Mouse (Mus musculus) c-Kit-positive CD71-positive TER-119-negative erythroid progenitor cells, embryonic 14.5 days (primary cell): ENCODE data around the gene Hsd17b14.
A peak's percentile ranks its signal among the peaks of the same experiment; 100 is the strongest.

Experiments used
- DNase-seq: peaks from one replicate; pipeline ENCODE4 v3.0.0-alpha.2; 2013; ENCODE audit warnings: low read depth

Gene Hsd17b14

DNA sequence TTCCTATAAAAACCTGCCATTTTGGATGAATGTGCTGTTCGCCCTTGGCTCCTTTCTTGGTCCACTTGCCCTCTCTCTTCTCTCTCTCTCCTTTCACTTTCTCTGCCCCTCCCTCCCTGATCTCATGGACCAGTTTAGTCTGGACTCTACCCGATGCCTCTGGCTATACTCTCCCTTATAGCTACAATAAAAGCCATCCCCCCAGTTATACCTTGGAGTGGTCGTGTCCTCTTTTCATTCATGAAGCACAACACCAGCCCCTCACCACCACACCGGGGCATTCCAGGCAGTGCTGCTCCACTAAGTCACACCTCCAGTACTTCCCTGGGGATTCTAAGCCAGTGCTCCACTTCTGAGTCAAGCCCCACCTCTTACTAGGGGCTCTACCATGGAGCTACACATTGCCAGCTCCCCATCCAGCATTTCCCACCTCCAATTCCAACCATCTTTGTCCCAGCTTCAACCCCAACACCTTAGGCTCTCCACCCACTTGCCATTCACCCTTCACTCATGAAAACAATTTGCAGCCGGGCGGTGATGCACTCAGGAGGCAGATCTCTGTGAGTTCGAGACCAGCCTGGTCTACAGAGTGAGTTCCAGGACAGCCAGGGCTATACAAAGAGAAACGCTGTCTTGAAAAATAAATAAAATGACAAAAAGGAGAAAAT lies 12.6 kb downstream of the Hsd17b14 start:
- no peak for DNase-seq

DNA sequence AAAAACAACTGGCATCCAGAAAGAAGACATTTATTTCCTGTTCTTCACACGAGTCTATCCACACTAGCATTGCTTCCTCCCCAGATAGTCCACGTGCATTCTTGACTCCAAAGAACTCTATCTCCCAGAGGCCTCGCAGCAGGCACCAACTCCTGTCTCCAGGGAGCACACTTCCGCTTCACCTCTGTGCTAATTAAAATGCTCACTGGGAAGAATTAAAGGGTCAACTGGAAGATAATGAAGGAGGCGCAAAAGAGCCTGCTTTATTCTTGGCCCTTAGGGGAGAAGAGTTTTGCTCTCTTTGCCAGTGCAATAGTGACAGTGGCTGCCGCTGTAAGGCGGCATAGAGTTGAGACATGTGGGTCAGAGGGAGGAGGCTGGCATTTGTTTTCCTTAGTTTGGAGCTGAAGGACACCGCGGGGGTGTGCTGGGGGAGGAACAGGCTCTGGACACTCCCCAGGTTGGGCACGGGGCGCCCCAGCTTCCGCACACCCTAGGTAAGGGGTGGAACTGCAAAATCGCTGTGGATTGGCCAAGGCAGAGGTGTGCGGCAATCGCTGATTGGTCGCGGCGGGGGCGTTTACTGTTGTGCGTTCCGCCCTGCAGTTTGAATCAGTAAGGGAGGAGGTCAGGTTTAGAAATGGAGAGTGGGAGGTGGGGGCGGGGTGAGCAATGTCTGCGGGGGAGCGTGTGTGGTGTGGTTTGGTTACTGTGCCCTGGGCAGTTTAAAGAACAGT lies 13.3 kb downstream of the Hsd17b14 start:
- DNase-seq, result peak; percentile 89

DNA sequence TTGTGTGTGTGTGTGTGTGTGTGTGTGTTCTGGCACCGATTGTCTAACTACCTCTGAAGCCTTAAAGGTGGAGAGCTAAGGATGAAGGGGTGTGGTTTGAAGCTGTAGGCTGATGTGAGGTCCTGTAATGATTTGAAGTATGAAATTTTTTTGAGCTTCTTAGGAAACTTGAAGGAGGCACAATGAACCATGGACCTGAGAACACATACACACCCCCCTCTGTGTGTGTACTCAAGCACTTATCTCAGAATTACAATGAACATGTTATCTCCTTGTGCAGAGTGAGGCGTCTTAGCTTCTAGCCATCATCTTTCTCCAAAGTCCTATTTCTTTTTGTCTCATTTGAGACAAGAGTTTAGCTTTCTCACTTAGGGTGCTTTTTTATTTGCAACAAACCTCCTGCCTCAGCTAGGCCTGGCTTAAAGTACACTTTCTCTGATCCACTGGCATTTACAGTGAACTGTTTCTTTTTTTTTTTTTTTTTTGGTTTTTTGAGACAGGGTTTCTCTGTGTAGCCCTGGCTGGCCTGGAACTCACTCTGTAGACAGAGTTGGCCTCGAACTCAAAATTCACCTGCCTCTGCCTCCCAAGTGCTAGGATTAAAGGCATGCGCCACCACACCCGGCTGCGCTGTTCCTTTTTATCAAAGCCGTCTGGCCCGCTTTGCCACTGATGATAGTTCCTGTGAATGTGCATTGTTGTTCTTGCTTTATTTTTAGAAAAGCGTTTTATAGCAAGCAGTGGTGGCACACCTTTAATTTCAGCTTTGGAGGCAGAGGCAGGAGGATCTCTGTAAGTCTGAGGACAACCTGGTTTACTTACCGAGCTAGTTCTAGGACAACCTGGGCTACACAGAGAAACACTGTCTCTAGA lies 14.1 kb downstream of the Hsd17b14 start:
- peak; percentile 63 for DNase-seq

DNA sequence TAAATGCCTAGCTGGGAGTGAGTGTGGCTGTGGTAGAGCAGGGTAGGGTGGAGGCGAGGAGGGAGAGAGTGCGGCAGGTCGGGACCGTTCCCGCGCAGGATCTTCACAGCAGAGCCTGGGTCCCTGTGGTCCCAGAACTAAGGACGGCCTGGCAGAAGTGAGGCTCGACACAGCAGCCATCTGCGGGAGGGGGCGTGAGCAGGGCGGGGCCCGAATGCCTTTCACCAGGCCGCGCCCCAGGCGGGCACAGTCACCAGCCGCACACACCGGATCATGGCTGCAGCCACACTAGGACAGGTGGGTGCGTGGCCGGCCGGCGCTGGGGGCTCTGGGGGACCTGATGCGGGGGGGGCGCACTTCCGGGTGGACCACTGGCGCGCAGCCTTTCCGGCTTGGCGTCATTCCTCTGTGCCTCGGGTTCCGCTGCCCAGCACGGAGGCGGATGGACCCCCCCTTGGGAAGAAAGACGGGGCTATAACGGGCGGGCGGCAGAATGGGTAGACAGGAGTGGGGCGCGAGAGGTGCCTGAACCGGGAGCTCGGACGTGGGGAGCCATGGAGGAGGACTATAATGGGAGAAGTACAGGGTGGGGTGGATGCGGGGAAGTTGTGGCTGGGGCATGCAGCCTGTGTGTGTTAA lies 15.5 kb downstream of the Hsd17b14 start, which contains the start of gene Bcat2:
Gene Bcat2 (plus strand): TSS at position 51 of the 639 bp plus-strand sequence.
- DNase-seq, result peak; percentile 73

DNA sequence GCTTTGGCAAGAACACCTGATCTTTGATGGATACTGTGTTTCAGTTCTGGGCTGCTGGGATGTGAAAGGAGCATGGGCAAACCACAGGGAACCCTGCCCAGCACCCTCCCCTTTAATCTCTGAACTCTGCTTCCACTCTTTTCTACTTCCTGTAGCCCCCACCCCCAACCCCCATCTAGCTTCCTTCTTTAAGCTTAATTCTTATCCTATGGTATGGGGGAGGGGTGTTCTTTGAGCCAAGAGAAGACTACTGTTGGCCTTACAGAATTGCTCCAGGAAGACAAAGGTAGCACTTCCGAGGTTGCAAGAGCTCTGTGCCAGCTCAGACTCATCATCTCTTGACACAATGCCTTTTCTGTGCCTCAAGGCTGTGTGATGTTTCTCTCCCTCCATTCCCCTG lies 17.3 kb downstream of the Hsd17b14 start:
- DNase-seq, result no peak

DNA sequence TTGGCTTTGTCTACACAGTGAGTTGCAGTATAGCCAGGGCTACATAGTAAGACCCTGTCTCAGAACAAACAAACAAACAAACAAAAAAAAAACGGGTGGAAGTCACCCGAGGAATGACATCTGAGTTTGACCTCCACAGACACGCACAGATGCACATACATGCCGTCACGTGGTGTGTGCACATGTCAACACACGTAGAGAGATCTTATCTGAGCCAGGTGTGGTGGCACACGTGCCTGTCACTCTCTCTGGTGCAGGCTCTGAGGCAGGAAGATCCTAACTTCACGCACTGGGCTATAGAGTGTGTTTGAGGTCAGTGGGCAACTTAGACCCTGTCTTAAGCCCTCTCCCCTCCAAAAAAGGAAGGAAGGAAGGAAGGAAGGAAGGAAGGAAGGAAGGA lies 19.3 kb downstream of the Hsd17b14 start:
- DNase-seq, result no peak

DNA sequence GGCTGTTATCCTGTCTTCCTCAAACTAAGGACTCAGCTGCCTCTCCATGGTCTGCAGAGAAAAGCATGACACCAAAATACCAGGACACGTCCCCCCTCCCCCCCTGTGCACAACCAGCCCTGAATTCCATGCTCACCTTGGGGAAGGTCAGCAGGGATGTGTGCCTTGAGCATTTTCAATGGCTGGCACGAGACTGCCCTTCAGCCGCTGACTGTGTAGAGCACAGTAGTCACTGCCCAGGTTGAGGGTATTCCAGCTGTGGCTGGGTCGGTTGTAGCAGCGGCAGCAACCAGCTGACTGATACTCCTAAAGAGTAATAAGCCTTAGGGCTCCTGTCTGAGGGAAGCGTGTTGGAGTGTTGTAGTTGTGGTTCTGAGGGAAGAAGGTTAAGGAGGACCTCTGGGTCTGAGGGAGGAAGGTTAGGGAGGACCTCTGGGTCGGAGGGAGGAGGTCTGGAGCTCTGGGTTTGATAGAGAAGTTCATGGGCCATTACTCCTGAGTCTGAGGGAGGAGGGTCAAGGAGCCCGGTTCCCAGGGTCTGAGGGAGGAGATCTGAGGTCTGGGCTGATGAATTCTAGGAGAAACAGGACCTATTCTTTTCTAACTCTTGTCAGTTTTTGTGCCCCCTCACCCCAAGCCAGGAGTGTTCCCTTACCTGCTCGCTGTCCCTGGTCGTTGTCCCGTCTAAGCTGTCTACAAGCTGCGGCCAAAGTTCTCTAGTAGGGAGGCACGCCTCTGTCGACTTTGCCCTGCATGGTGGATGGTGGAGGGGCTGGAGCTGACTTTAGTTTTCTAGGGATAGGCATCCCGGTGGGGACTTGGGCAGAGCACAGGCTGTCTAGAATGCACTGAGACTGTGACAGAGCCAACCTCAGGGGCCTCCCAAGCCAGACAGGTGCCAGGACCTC lies 20.0 kb downstream of the Hsd17b14 start:
- no peak for DNase-seq

DNA sequence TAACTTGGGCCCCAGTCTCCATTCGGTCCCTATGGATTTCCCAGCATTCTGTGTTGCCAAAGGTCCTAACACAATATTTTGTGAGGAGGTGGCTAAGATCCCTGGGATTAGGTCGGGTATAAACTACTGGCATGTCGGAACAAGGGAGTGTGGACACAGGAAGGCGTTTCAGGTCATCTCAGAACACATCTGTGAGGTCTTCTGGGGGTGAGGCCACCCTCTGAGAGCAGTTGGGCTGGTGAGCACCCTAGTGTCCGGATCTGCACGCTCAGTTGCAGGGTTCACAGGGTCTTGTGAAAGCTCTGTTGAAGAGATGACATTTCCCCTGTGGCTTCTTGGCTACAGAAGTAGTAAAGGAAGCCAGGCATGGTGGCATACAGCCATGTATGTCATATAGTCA lies 31.2 kb downstream of the Hsd17b14 start:
- no peak for DNase-seq

DNA sequence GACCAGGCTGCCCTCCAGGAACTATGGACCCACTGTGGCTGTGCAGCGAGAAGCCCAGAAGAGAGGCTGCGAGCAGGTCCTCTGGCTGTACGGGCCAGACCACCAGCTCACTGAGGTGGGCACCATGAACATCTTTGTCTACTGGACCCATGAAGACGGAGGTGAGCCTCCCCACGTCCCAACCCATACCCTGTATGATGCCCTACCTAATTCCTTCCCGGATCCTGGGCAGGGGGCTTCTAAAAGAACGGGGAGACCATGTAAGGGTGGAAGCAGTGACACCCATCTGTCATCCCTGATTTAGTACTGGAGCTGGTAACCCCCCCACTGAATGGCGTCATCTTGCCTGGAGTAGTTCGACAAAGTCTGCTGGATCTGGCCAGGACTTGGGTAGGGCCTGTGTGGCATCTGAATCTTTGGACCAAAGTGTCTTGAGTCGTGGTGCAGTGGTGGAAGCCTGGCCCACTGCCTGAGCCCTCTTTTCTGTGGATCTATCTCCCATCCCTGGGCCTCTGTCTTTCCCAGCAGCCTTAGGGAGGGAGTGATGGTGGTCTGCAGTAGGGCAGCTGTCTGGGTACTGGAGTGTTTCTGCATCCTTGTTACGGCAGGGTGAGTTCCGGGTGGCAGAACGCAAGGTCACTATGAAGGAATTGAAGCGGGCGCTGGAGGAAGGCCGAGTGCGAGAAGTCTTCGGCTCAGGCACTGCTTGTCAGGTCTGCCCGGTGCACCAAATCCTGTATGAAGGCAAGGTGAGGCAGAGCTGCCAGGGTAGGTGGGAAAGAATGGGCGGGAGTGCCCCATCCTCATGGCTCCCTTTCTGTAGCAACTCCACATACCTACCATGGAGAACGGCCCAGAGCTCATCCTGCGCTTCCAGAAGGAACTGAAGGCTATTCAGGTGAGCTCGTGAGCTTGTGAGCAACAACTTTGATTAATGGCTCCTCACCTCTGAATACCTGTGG lies 33.2 kb downstream of the Hsd17b14 start:
- no peak for DNase-seq

DNA sequence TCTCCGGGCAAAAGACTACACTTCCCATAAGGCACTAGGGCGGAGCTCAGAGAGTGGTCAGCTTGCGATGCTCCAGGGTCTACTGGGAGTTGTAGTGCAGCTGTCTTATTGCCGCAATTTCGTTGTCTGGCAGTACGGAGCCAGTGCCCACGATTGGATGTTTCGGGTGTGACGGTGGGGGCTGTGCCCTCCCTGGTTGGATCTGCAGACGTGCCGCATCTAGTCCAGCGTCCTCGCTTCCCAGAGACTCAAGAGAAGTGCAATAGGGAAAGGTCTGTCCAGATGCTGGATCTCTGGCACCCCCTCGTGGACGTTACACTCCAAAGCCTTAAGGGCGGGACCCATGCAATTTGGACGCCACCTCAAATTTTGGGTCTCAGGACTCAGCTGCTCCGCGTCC lies 34.5 kb downstream of the Hsd17b14 start:
- peak; percentile 88 for DNase-seq

DNA sequence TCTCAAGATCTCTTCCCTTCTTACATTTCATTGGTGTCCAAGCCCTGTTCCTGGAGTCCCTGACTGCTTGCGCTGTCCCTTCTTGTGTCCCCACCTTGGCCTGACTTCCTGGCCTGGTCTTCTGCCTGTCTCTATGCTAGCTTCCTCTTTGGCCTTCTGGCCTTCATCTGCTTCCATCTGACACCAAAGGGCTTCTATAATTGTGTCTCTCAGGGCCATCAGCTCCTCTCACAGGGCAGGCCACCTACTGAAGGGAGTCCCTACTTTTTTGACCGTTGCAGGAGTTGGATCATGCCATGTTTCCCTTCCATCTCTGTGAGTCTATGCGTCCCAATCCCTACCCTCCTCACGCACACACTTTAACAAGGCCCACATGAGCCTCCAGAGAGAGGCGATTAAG lies 35.2 kb downstream of the Hsd17b14 start:
- no peak for DNase-seq

DNA sequence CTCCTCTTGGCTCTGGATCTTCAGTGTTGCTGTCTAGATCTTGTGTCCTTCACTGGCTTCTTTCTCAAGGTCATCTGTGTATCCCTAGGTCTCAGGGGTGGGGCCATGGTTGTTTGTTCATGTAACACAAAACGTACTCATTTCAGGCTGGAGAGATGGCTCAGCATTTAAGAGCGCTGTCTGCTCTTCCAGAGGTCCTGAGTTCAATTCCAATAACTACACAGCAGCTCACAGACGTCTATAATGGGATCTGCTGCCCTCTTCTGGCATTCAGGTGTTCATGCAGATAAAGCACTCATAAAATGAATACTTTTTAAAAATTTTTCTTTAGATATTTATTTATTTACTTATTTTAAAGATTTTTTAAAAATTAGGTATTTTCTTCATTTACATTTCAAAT lies 36.2 kb downstream of the Hsd17b14 start:
- DNase-seq, result no peak

DNA sequence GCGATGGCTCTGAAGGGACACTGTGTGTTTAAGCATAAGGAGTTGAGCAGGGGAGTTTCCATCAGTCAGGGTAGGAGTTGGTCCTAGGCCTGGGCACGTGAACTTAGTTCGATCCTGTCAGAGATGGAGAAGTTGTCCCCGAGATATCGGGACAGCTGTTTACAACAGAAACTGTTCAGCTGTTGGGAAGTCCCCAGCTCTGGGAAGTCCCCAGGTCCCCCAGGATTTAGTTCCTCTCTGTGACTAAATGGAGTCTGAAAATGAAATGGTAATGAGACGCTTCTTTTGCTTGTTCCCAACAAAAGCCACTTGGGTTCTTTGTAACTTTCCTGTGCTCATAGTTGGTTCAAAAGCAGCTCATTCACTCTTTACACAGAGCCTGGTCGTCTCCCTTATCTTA lies 37.2 kb downstream of the Hsd17b14 start:
- DNase-seq, result no peak

DNA sequence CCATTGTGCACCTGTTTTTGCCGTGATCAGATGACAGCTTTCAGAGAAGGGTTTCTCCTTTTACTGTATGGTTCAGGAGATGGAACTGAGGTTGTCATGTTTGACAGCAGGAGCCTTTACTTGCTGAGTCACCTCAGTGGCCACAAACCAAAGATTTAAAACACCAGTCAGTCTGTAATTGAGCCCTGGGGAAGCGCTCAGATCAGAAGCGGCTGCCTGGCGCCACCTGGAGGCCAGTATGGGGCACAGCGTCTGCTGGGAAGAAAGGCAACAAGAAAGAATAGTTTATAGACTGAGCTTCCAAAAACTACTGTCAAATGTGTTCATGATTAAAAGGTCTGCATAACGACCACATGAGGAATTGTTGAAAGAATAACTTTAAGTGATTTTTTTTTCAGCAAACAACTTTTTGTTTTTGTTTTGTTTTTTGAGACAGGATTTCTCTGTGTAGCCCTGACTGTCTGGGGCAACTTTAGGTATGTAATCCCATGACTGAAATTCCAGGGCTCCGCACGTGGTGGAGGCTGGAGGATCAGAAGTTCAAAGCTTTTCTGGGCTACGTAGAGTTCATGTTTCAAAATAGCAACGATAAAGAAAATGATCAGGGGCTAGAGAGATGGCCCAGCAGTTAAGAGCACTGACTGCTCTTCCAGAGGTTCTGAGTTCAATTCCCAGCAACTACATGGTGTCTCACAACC lies 38.6 kb downstream of the Hsd17b14 start:
- peak; percentile 71 for DNase-seq

DNA sequence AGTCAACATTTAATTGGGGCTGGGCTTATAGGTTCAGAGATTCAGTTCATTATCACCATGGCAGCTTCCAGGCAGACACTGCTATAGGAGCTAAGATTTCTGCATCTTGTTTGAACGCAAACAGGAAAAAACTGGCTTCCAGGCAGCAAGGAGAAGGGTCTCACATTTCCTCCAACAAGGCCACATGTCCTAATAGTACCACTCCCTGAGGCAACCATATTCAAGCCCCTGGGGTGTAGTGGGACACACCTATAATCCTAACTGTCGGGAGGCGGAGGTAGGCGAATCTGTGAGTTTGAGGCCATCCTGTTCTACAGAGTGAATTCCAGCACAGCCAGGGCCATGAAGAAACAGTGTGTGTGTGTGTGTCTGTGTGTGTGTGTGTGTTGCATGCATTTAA lies 40.5 kb downstream of the Hsd17b14 start:
- no peak for DNase-seq

DNA sequence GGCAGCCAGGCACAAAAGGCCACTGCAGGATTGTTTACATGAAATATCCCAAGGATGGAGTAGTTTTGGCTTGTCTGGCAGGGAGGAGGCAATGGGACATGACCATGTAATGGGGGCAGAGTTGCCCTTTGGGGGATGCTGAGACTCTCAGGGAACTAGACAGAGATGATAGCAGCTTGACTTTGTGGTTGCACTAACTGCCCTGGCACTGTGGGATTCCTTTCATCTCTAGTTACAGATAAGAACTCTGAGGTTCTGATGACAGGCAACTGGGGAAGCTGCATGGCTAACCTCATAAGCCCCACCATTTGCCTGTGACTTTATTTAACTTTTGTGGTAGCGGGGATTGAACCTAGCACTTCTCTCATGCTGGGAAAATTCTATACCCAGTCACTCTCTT lies 41.4 kb downstream of the Hsd17b14 start:
- DNase-seq, result no peak

DNA sequence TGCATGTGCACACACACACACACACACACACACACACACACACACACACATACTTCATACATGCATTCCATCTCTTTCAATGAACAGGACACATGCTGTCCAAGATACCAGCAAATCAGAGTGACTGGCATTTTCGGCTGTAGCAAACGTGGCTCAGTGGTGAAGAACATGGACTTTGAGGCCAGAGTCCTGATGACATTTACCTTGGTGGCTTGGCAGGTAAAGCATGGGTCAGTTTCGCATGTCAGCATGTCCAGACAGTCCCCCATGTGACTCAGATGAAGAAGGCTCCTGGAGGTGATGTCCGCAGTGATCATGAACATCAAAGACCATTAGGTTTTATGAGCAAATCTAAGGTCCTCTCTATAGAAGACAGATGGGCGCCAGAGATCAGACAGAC lies 42.3 kb downstream of the Hsd17b14 start:
- DNase-seq, result no peak

DNA sequence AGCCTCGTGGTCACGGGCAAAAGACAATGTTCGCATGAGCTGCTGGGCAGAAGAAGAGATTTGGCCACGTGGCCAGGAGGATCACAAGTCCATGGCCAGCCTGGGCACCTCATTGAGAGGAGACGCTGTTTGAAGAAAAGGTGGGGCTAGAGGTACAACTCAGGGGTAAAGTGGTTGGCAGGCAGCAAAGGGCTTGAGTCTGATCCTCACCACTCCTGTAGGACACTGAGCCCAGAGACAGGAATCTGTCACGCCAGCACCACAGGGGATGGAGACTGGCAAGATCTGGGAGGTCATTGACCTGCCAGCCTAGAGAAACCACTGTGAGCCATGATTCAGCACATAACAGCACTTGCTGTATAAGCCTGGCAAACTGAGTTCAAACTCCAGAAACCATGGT lies 42.8 kb downstream of the Hsd17b14 start:
- DNase-seq, result no peak
